Mouse (Mus musculus): ENCODE measurements around the gene Cfap54.

DNA sequence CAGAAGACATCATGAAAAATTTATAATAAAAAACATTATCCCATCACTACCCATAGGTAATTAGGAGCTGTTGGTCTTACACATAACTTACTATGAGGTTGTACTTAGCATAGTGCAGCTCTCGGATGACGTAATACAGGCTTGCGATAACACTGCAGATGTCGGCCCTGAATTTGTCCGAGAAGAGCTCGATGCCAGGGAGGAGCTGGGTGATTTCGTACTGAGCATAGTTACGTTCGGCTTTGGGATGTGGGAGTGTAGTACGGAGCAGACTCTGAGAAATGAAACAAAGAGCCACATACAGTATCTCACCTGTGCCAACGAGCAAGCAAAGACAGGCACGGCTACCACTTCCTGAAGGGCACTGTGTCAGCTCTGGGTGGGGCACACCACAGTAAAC is 149.0 kb downstream of the Cfap54 start:
- TF ChIP-seq ZNF384 (IDR thresholded peaks at IDR 0.05; ENCODE audit: low read depth, low read length) (no peak), HCFC1 (IDR thresholded peaks at IDR 0.05; ENCODE audit: borderline replicate concordance, insufficient read depth, low read length) (no peak), CHD2 (IDR thresholded peaks at IDR 0.05; ENCODE audit: low read depth, low read length) (no peak), ZC3H11A (IDR thresholded peaks at IDR 0.05; ENCODE audit: borderline replicate concordance, low read depth, low read length) (no peak)
